Mouse (Mus musculus) C2C12 (cell line): ENCODE measurements around the gene Adrb1.

Source experiments
- CTCF ChIP-seq: IDR thresholded peaks from one replicate; pipeline ENCODE4 v1.5.1; 2011; ENCODE audit not compliant: control insufficient read depth, insufficient read depth, insufficient read length
- FOSL1 ChIP-seq: IDR thresholded peaks from one replicate; pipeline ENCODE4 v1.8.0; 2011; ENCODE audit warnings: mild to moderate bottlenecking, low read length; ENCODE audit not compliant: poor library complexity, insufficient read depth, severe bottlenecking
- MAX ChIP-seq: IDR thresholded peaks from one replicate; pipeline ENCODE4 v1.6.1; 2011; ENCODE audit warnings: mild to moderate bottlenecking, control low read depth
- MYOD1 ChIP-seq: IDR thresholded peaks from one replicate; pipeline ENCODE4 v1.6.1; 2011; ENCODE audit warnings: low read depth; ENCODE audit not compliant: control insufficient read depth, insufficient read length
- MYOG ChIP-seq: IDR thresholded peaks from one replicate; pipeline ENCODE4 v1.6.1; 2011; ENCODE audit not compliant: control insufficient read depth, insufficient read length; ENCODE audit errors: extremely low read depth
- USF1 ChIP-seq: IDR thresholded peaks from one replicate; pipeline ENCODE4 v1.6.1; 2011; ENCODE audit warnings: low read depth, mild to moderate bottlenecking, control low read depth, moderate library complexity

- TF ChIP-seq MYOG = no peak
- no peak for TF ChIP-seq CTCF
- TF ChIP-seq FOSL1 = no peak
- TF ChIP-seq MAX = no peak
- TF ChIP-seq USF1 = no peak
- TF ChIP-seq MYOD1 = no peak
Observed at GRCm38 (mm10) chr19:56710131-56710905, 11.7 kb upstream of the Adrb1 start.
